Mouse (Mus musculus): ENCODE measurements around the gene Dync1li1.
"Not testable (repeated sequence)": the region's sequence is repeated elsewhere in the genome, so short reads cannot be mapped to it uniquely, and the experiment has no call there.

Dync1li1 gene

GRCm38 (mm10) chr9:114678576-114678975 is 10.0 kb upstream of the Dync1li1 start:
- no peak for DNase-seq

GRCm38 (mm10) chr9:114679944-114680343 is 8.6 kb upstream of the Dync1li1 start:
- no peak for DNase-seq

- DNase-seq = no peak
These were observed 8.1 kb upstream of the Dync1li1 start for GRCm38 (mm10) chr9:114680531-114680930.

- no peak for DNase-seq
These were observed 6.4 kb upstream of the Dync1li1 start for GRCm38 (mm10) chr9:114682193-114682592.

GRCm38 (mm10) chr9:114686245-114686644 is 2.3 kb upstream of the Dync1li1 start:
- DNase-seq = no peak

- DNase-seq = no peak
These were observed 951 bp upstream of the Dync1li1 start for GRCm38 (mm10) chr9:114687639-114688038.

GRCm38 (mm10) chr9:114688953-114689407 is 390 bp downstream of the Dync1li1 start:
- DNase-seq = peak; percentile 60 to 75

GRCm38 (mm10) chr9:114690119-114690601 is 1.6 kb downstream of the Dync1li1 start:
- peak in 1 of 2 experiments; percentile 38 for DNase-seq

GRCm38 (mm10) chr9:114691112-114691511 is 2.5 kb downstream of the Dync1li1 start:
- DNase-seq = no peak

- not testable (repeated sequence) for DNase-seq
These were observed 7.1 kb downstream of the Dync1li1 start for GRCm38 (mm10) chr9:114695662-114696061.

- no peak for DNase-seq
These were observed 8.5 kb downstream of the Dync1li1 start for GRCm38 (mm10) chr9:114697072-114697471.

GRCm38 (mm10) chr9:114697926-114698325 is 9.3 kb downstream of the Dync1li1 start:
- DNase-seq = no peak

- DNase-seq = peak in 1 of 2 experiments; percentile 17
These were observed 10.7 kb downstream of the Dync1li1 start for GRCm38 (mm10) chr9:114699262-114699661.

- no peak for DNase-seq
These were observed 11.5 kb downstream of the Dync1li1 start for GRCm38 (mm10) chr9:114699882-114700665.

- peak in 1 of 2 experiments; percentile 40 for DNase-seq
These were observed 12.4 kb downstream of the Dync1li1 start for GRCm38 (mm10) chr9:114701031-114701430.

GRCm38 (mm10) chr9:114701921-114702320 is 13.3 kb downstream of the Dync1li1 start:
- peak in 1 of 2 experiments; percentile 28 for DNase-seq

GRCm38 (mm10) chr9:114707805-114708204 is 19.2 kb downstream of the Dync1li1 start:
- DNase-seq = no peak

- peak; percentile 49 to 63 for DNase-seq
These were observed 21.8 kb downstream of the Dync1li1 start for GRCm38 (mm10) chr9:114710345-114710744.

GRCm38 (mm10) chr9:114713481-114713880 is 24.9 kb downstream of the Dync1li1 start:
- no peak for DNase-seq

- peak; percentile 62 to 79 for DNase-seq
These were observed 28.2 kb downstream of the Dync1li1 start for GRCm38 (mm10) chr9:114716677-114717331.

- DNase-seq = peak; percentile 45 to 62
These were observed 38.7 kb downstream of the Dync1li1 start for GRCm38 (mm10) chr9:114727315-114727714.

GRCm38 (mm10) chr9:114728432-114728831 is 39.8 kb downstream of the Dync1li1 start:
- not testable (repeated sequence) for DNase-seq

GRCm38 (mm10) chr9:114729911-114730805 is 41.6 kb downstream of the Dync1li1 start:
- peak in 1 of 2 experiments; percentile 38 for DNase-seq
